Mouse (Mus musculus) layer of hippocampus, adult 9-10 months (tissue): ENCODE measurements around the gene Xpr1.

Source experiments
- DNase-seq: peaks from one replicate; pipeline ENCODE4 v3.0.0; 2022; ENCODE audit warnings: low spot score

Gene Xpr1

GRCm38 (mm10) chr1:155407697-155408576 is 9.3 kb downstream of the Xpr1 start:
- DNase-seq, result no peak

- no peak for DNase-seq
Observed at GRCm38 (mm10) chr1:155400056-155400455, 17.2 kb downstream of the Xpr1 start.

- no peak for DNase-seq
Observed at GRCm38 (mm10) chr1:155394829-155395228, 22.4 kb downstream of the Xpr1 start.

- DNase-seq, result no peak
Observed at GRCm38 (mm10) chr1:155394021-155394420, 23.2 kb downstream of the Xpr1 start.

GRCm38 (mm10) chr1:155392825-155393224 is 24.4 kb downstream of the Xpr1 start:
- DNase-seq, result no peak

GRCm38 (mm10) chr1:155391537-155391936 is 25.7 kb downstream of the Xpr1 start:
- no peak for DNase-seq

GRCm38 (mm10) chr1:155388418-155388817 is 28.8 kb downstream of the Xpr1 start:
- no peak for DNase-seq

GRCm38 (mm10) chr1:155386551-155386950 is 30.7 kb downstream of the Xpr1 start:
- no peak for DNase-seq

GRCm38 (mm10) chr1:155383319-155384302 is 33.6 kb downstream of the Xpr1 start:
- DNase-seq, result no peak

- DNase-seq, result no peak
Observed at GRCm38 (mm10) chr1:155381931-155382330, 35.3 kb downstream of the Xpr1 start.

- no peak for DNase-seq
Observed at GRCm38 (mm10) chr1:155379289-155379688, 37.9 kb downstream of the Xpr1 start.

GRCm38 (mm10) chr1:155372821-155373220 is 44.4 kb downstream of the Xpr1 start:
- DNase-seq, result no peak

- no peak for DNase-seq
Observed at GRCm38 (mm10) chr1:155370075-155370658, 47.0 kb downstream of the Xpr1 start.

GRCm38 (mm10) chr1:155366366-155366765 is 50.8 kb downstream of the Xpr1 start:
- DNase-seq, result no peak

- no peak for DNase-seq
Observed at GRCm38 (mm10) chr1:155361502-155362126, 55.6 kb downstream of the Xpr1 start.

- DNase-seq, result no peak
Observed at GRCm38 (mm10) chr1:155353096-155353495, 64.1 kb downstream of the Xpr1 start.

- DNase-seq, result no peak
Observed at GRCm38 (mm10) chr1:155351527-155351926, 65.7 kb downstream of the Xpr1 start.

GRCm38 (mm10) chr1:155348491-155348890 is 68.7 kb downstream of the Xpr1 start:
- DNase-seq, result no peak

- no peak for DNase-seq
Observed at GRCm38 (mm10) chr1:155347339-155347738, 69.9 kb downstream of the Xpr1 start.

- DNase-seq, result no peak
Observed at GRCm38 (mm10) chr1:155344019-155344418, 73.2 kb downstream of the Xpr1 start.

GRCm38 (mm10) chr1:155339622-155340021 is 77.6 kb downstream of the Xpr1 start:
- DNase-seq, result no peak

- no peak for DNase-seq
Observed at GRCm38 (mm10) chr1:155337315-155337714, 79.9 kb downstream of the Xpr1 start.
